Mouse (Mus musculus) cerebellum, postnatal 4 days (tissue): ENCODE measurements at regions not wholly inside any gene's neighbourhood (a gene's known extent, or its start where the extent isn't known, plus 50 kb on each side); places are given as distances from the start of the nearest gene placed in this dataset.
"Not testable (repeated sequence)": the region's sequence is repeated elsewhere in the genome, so short reads cannot be mapped to it uniquely, and the experiment has no call there.

Experiments
- DNase-seq, 2 experiments: peaks; one replicate each; pipeline ENCODE4 v3.0.0; 2022; ENCODE audit warnings: low spot score in 2 of 2, mixed read lengths in 1 of 2

DNA sequence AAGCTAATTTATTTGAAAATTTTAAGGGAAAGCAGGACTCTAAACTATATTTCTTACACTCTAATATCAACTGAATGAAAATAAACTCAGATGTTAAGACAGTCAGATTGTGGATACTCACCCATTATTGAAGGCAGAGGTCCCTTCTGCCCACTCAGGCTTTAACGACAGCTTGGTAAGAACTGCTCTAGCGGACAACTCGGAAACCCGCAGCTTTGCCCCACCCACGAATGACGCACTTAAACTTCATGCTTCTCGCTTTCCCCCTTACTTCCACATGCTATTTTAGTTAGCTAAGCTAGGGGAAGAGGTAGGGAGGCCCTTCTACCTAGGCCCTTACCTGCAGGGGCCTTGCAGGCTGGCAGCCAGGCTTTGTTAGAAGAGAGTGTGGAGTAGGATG lies 50.8 kb upstream of the Elmo1 start:
- DNase-seq = no peak

DNA sequence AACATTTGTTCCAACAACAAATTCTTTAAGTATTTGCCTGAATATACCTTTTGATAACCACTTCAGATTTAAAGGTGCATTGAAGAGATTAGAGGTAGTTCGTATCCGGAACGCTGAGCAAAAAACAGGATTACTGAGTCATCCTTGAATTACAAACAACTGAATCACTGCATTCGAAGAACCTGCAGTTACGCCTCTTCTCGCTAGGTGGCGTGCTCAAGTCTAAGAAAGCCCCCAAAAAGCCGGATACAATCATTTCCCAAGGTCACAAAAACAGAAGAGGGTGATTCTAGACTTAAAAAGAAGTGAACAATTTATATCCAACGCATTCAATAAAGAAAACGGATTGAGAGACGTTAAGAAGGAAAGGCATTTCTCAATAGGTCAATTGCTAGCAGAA lies 51.9 kb upstream of the Elmo1 start:
- DNase-seq = peak in 1 of 2 experiments; percentile 35

DNA sequence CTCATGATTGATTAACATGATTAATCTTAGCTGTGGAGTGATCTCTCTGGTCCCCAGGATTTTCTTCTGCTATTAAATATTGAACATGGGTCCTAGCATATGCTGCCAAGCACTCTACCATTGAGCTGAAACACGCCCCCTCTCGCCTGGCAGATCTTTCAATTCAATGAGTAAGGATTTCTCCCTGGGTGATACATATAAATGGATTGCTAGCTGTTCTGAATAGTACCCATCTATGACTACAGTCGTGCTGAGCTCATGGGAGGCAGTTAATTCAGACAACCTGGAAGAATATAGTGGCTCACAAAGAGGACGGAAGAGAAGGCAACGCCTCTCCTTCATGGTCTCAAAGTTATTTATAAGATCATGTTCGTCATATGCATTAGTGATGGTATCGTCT lies 53.0 kb upstream of the Elmo1 start:
- DNase-seq = no peak

DNA sequence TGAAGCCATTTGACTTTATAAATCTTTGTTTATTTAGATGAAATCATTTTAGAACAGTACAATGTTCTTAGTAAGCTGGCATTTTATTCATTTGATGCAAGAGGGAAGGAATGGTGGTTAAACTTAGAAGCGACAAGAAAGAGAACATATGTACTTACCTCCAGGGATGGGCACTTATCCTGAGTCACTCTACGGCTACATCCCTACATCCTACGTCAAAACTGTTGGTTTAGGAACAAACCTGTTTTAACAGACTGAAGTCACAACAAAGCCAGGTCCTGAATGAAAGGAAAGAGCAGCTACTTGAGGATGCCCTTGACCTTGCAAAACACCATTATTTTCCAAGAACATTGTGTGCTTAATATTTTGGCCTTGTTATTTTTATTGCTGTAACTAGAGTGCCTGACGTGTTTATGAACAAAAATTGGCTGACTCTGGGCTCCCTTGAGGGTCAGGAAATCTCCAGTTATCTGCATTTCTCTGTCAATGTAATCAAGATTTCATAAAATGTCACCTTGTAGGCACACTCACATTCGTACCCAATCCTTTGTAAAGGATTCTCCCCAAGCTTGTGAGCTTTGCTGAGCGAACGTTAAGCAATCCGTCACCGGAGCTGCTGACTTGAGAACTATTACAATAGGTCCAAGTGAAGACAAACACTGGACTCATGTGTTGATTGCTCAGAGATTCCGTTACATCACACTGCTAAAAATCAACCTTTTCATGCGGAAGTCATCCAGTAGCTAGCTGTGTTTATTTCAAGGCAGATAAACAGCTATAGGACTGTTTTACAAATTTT lies 56.3 kb upstream of the Elmo1 start:
- DNase-seq = no peak

DNA sequence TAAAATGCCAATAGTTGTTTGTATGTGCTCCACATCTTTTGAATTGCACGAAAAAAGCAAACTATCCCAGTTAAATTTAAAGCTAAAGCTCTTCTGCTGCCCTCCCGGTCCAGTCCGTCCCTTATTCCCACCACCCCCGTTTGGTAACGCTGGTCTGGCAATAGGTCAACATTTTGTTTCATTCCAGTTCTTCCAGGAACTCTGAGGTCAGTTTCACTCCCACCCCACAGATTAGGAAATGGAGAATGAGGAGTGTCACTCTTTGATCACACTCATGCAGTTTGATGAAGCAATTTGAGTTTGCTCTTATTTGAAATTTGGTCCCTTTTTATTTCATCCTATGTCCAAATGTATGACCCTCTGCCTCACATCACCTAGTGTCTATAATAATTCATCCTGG lies 58.7 kb upstream of the Elmo1 start:
- DNase-seq = no peak

DNA sequence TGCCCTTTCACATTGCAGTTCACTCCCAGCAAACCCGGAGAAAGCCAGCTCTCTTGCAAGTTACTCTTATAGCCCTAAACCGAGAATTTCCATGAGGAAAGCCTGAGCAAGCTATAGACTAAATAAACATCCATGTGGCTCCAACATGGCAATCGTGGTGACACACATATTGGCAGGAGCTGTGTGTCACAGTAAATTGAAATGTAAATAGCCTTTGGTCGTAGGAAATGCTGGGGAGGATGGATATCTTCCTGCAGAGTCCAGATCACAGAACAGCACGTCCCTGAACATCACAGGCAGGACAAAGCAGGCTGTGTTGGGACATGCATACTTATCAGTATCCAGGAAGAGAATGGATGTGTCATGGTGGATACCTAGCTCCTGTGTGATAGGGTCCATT lies 59.3 kb upstream of the Elmo1 start:
- no peak for DNase-seq

DNA sequence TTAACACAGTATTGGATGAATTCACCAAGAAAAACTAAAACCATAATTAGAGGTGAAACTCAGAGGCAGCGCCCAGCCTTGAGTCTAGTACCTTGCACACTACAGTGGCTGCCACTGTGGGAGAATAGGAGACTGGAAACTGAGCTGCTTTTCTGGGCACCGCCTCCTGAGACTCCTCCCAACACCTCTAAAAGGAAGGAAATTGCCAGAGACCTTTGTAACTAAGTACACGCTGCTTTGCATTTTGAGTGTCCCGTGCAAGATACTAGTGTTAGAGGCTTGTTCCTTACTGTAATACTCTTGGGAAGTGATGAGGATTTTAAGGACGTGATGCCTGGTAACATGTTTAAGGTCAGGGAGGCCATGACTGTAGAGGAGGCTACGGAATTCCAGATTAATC lies 63.8 kb upstream of the Elmo1 start:
- no peak for DNase-seq

DNA sequence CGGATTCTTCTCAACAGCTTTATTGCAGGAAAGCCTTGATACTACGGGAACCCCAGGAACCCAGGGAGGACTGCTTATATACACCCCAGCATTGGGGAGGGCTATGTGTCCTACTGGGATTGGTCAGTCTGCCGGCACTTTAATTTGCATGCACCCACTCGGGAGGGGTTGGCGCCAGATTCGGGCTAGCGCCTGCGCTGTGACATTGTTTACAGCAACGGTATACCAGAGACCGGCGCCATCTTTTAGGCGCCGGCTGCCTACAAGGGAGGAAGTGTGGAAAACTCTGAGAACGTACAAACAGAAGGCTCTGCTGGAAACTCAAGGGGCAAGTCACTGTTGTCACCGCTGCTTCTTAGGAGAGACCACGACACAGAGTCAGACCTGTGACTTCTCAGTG lies 73.9 kb upstream of the Elmo1 start:
- not testable (repeated sequence) for DNase-seq

DNA sequence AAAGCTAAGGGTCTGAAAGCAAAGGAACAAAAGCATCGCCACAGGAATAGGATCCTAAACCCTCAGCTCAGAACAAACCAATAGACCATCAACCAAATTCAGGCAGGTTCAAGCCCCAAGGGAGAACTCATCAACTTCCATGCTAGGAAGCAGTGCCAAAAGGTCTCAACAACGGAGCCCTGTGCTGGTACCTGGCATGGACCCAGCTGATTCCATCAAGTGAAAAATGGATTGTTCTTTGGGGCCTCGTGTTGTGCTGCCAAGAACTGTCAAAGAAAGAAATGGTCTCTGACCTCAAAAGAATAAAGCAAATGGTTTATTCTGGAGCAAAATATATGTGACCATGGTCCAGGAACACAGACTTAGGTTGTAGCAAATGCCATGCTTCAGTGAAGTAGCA lies 77.8 kb upstream of the Elmo1 start:
- DNase-seq = no peak

DNA sequence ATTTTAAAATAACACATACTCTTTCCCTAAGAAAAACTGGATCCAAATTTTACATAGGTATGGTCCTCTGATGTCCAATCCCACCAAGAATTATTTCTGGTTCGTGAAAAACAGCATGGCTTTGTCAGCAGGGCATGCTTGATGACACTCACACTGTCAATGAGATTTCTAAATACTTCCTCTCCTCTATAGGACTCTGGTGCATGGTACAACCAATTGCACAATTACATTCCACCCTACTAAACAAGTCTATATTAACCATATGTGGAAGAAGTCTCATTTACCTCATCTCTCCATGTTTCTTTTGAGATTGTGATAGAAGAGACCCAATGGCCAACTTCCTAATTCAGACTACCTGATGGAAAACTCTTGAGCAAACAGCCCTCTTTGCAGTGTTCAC lies 81.2 kb upstream of the Elmo1 start:
- no peak for DNase-seq

DNA sequence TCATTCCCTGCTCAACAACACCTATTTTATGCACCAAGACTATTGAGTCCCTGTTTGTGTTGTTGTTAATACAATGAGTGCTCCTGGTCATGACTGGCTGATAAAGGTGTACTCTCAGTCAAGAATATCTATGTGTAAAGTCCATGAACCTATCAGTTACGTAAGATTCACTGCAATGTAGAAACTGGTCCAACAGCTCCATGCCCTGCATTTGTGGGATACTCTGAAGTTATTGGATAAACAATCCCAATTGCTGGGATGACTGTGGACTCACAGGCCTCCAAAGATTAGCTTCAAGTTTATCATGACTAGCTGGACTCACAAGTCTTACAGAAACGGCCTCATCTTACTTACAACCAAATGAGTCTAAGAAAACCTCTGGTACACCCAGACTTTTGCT lies 82.8 kb upstream of the Elmo1 start:
- no peak for DNase-seq

DNA sequence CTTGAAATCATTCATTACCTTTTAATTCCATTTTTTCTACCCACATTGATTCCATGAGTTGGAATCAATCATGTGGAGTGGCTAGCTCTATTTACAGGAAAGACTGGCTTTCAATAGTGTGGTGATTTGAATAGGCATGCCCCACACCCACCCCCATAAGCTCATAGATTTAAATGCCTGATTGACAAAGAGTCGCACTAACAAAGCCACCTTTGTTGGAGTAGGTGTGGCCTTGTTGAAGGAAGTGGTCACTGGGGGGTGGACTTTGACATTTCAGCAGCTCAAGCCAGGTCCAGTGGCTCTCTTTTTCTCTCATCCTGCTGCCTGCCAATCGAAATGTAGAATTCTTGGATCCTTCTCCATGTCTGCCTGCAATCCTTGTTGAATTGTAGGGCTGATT lies 92.8 kb upstream of the Elmo1 start:
- DNase-seq = no peak

DNA sequence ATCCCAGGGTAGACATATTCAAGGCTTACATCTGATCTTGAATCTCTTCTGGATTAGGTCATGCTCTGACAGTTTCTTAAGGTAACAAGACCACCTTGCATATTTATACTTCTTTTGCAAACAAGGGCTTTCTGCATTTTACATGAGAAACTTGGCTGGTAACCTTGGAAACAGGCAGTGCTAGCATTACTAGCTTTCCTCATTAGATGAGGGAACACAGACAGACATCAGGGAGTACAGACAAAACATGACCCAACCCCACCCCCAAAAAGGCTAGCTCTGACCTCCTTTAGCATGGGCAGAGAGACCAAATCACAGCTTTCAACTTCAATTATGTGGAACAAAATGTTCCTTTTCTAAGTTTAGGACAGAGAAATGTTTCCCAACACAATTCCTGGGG lies 114.8 kb upstream of the Elmo1 start:
- no peak for DNase-seq

DNA sequence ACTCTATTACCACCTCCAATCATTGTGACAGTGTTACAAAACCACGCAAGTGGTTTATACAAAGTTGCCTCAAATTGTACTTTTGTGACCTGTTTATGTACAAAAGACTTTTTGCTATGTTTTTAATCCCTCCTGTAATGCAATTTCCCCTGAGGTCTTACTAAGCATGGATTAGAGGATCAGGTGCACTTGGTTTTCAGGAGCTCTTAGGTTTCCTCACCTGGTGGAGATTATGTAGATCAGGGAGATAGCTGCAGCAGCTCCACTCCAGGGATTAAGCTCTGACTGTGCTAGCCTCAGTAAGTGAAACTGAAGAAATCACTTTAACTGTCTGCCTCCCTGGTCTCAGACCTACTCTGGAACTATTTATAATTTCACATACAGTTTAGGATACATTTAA lies 123.8 kb upstream of the Elmo1 start:
- no peak for DNase-seq

DNA sequence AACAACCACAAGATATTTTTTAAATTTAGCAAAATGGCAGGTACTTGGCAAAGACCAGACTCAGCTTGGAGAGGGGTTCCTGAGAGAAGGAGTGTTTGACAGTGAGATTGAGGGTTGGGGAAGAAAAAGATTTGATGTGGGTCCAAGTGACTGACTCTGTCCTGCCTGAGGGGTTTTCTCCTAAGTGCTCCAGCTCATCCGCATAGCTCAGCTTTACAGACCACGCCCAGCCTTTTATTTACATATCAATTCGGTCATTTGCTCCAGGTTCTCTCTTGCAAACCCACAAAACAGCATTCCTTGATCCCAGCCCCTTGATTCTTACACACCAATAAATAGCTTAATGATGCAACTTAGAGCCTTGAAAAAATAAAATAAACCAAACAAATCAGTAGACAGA lies 127.4 kb upstream of the Elmo1 start:
- no peak for DNase-seq

DNA sequence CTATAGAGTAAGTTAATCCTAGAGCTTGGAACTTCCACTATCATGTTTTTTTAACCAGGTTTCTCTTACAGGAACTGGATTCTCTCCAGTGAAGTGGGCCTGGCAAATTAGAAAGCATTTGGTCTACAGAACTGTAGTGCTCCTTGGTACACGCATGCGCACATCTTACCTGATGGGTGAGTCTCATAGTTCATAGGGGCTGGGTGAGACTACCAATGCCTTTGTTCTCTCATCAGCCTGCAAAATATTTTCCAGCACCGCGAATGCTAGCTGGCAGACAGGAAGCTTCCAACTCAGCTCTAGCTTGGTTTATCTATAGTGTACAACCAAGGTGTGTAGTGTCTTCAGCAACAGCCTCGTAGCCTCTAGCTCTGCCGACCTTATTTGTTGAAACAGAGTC lies 104.7 kb upstream of the Gpr141 start:
- no peak for DNase-seq

DNA sequence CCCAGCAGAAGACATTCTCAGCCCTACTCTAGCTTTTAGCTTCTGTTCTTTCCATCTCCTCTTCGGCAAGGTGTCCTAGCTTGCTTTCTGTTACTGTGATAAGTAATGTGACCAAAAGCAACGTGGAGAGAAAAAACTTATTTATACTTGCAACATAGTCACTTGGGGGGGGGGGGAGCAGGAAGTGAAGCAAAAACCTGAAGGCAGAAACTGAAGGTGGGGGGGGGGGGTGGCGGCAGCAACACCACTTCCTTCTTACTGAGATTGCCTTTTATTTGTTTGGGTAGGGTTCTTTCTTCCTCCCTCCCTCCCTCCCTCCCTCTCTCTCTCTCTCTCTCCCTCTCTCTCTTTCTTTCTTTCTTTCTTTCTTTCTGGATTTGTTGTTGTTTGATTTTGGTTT lies 103.8 kb upstream of the Gpr141 start:
- DNase-seq = no peak

DNA sequence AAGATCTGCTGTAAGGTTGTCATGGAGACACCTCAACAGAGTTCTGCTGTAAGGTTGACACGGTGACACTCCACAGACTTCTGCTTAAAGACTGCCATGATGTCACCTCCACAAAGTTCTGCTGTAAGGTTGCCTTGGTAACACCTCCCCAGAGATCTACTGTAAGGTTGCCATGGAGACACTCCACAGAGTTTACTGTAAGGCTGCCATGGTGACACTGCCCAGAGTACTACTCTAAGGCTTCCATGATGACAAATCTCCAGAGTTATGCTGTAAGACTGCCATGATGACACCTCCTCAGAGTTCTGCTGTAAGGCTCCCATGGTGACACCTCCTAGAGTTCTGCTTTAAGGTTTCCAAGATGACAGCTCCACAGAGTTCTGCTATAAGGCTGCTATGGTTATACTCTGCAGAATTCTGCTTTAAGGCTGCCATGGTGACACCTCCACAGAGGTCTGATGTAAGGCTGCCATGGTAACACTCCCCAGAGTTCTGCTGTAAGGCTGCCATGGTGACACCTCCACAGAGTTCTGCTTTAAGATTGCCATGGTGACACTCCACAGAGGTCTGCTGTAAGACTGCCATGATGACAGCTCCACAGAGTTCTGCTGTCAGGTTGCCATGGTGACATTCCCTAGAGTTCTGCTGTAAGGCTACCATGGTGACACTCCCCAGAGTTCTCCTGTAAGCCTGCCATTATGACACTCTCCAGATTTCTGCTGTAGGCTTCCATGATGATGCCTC lies 97.2 kb upstream of the Gpr141 start:
- DNase-seq = no peak

DNA sequence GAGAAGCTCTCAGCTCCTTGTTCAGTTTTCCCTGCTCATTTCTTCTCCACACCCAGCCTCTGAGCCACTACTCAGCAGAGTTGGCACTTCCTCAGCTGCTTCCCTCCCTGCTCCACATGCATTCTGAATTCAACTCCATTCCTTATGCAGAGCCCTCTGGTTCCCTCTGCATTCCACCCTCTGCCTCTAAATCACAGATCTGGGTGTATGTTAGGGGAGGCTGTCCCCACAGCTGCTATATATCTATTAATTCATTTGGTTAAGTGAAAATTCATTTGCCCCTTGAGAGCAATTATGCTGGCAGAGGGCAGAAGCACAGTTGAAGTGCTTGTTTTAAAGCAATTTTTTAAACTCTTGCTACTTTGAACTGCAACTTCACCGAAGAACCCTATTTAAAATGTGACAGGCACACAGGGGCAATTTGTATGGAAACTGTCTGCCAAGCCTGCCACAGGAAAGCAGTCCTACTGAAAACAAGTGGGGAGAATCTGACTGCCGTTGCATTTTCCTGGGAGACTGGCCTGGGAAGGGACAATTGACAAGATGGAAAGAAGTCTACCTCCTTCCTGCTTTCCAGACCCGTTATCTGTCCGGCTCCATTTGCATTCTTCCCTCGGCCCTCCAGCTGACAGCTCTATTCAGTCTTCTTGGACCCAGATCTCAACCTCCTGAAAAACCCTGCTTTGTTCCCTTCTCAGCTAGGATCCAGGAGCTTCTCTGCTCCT lies 88.0 kb upstream of the Gpr141 start:
- no peak for DNase-seq

DNA sequence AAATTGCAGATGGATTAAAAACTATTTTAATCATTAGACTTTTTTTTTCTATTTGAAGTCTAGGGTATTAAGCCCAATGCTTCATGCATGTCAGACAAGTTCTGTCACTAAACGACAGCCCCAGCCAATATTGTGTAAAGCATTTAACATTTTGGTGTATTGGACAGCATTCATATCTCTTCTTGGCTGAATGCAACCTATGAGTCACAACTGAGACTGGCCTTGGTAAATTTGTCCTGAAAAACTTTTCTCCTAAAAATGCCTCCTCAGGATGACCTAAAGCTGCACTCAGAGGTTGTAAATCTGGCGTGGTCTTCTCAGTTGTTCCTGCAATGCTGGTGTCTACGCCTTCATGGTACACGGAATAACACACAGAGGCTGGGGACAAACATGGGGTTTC lies 78.7 kb upstream of the Gpr141 start:
- no peak for DNase-seq

DNA sequence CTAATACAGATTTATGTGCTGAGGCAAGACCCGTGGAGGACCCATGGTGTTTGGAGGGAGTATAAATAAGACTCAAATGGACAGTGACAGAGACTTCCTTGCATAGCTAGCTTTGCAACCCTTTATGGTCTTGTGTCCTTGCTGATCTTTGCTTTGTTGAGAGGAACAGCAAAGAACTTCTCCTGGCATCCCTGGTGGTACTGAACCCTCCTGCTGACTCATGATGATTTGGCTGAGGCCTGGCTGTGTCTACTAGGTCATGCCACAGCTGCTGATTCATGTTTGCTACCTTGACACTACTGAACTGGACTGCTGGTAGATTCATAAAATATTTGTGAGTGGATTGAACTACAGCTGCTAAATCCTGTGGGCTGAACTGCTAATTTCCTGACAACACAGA lies 73.1 kb upstream of the Gpr141 start:
- DNase-seq = no peak

DNA sequence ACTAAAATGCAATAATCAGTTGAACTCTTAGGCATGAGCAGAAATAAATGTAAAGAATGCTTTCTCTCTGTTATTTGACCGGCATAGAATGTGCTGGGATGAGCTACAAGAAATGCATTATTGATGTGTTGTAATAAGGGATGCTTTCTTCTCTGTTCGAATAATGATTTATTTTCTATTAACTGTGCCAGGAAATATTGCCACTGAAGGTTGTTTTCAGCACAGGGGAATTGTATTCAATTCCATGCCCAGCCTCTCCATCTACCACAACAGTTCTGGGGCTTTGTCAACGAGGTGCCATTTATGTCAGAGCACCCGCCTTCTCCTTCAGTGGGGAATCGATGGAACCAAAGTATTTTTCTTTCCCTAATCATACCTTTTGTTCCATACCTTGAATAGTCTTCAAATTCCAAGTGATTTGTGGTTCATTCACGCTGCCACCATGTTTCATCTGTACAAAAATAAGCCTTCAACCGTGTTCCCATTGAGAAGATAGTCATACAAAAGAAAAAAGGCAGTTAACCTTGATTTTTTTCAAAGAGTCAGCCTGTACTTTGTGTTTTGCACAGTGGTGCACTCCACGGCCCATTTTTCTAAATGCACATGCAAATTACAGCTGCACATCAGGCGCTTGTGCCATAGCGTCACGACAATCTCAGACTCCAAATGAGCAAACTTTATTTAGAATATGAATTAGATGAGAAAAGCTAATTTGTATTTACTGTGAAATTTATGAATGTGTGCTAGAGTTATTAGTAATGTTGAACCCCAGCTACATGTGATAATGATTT lies 65.1 kb upstream of the Gpr141 start:
- DNase-seq = no peak
